ENCODE assay signal across 8 mouse cellular contexts in genomic region chr1:30874261-30875131, GRCm38 (mm10). TPM values are rescaled to one million over a fixed set of nuclear protein-coding genes. Genes with fewer than 3 reads are reported as not detected.
DNase-seq lines count a peak whose midpoint lies in the region; ATAC-seq and TF ChIP-seq lines count a peak whose summit lies in the region.

No protein-coding gene starts in this region.

- H3K9me3 ChIP-seq in heart, embryonic 13.5 days, result no peaks in the 10 kb centered on the region
- no peaks in the 10 kb centered on the region for H3K9me3 ChIP-seq in G1E (replicated peaks)
- H3K9me3 ChIP-seq in heart, postnatal 0 days (replicated peaks; ENCODE audit: control insufficient read depth, low read length), result no peaks in the 10 kb centered on the region
- no peaks in the 10 kb centered on the region for H3K9me3 ChIP-seq in midbrain, embryonic 13.5 days

- no peak for TF ChIP-seq CTCF in G1E (IDR thresholded peaks at IDR 0.05; ENCODE audit: low read depth, low read length)
- TF ChIP-seq CTCF in heart, postnatal 0 days (IDR thresholded peaks at IDR 0.05; ENCODE audit: low read depth), result no peak

- peak overlapping the region; percentile 79 for H3K4me2 ChIP-seq in heart, embryonic 13.5 days
- peak overlapping the region; percentile 73 for H3K4me2 ChIP-seq in heart, postnatal 0 days (ENCODE audit: low read depth, low read length)
- peak overlapping the region; percentile 63 for H3K4me2 ChIP-seq in midbrain, embryonic 13.5 days (replicated peaks)

- no peak for DNase-seq in heart, adult 9 months (ENCODE audit: low spot score in 2 of 2)
- no peak for DNase-seq in G1E (ENCODE audit: low spot score)
- no peak for DNase-seq in heart, postnatal 0 days (ENCODE audit: low spot score)
- DNase-seq in left cerebral cortex, adult 18-20 months (ENCODE audit: low spot score in 2 of 2), result no peak
- DNase-seq in cerebellum, adult 9-10 months, result no peak
- no peak for DNase-seq in adrenal gland, adult 18-20 months (ENCODE audit: low spot score in 2 of 2)

- peak overlapping the region; percentile 90 for H3K4me3 ChIP-seq in heart, embryonic 13.5 days
- peak overlapping the region; percentile 89 for H3K4me3 ChIP-seq in G1E (ENCODE audit: low read depth, low read length)
- H3K4me3 ChIP-seq in heart, postnatal 0 days (ENCODE audit: low read depth, low read length), result peak overlapping the region; percentile 81
- H3K4me3 ChIP-seq in midbrain, embryonic 13.5 days (replicated peaks), result peak overlapping the region; percentile 84

- ATAC-seq in heart, embryonic 13.5 days (ENCODE audit: extremely low read depth, insufficient number of reproducible peaks, low FRiP score, low TSS enrichment), result no peak
- ATAC-seq in G1E (ENCODE audit: extremely low read depth, insufficient number of reproducible peaks, low FRiP score, poor library complexity, severe bottlenecking), result no peak
- no peak; the same call in 1 of the 2 replicates for ATAC-seq in heart, postnatal 0 days (ENCODE audit: insufficient read depth, low read depth)
- ATAC-seq in midbrain, embryonic 13.5 days, result no peak

- H3K4me1 ChIP-seq in heart, embryonic 13.5 days, result peaks cover 28% of the 10 kb centered on the region
- peaks cover 25% of the 10 kb centered on the region for H3K4me1 ChIP-seq in G1E (ENCODE audit: insufficient read depth, low read depth, low read length)
- peaks cover 6% of the 10 kb centered on the region for H3K4me1 ChIP-seq in heart, postnatal 0 days (ENCODE audit: control insufficient read depth, insufficient read depth)
- peaks cover 29% of the 10 kb centered on the region for H3K4me1 ChIP-seq in midbrain, embryonic 13.5 days (replicated peaks)

- H3K27ac ChIP-seq in heart, embryonic 13.5 days (replicated peaks), result peak overlapping the region; percentile 99
- H3K27ac ChIP-seq in heart, postnatal 0 days (ENCODE audit: low read depth), result peak overlapping the region; percentile 98
- peak overlapping the region; percentile 99 for H3K27ac ChIP-seq in midbrain, embryonic 13.5 days

- H3K9ac ChIP-seq in heart, embryonic 13.5 days, result peak overlapping the region; percentile 97
- peak overlapping the region; percentile 86; the same call in 1 of the 2 replicates for H3K9ac ChIP-seq in heart, postnatal 0 days (replicated peaks; ENCODE audit: low read depth, low read length)
- peak overlapping the region; percentile 93 for H3K9ac ChIP-seq in midbrain, embryonic 13.5 days (replicated peaks)

- H3K36me3 ChIP-seq in heart, embryonic 13.5 days, result no peaks in the 10 kb centered on the region
- H3K36me3 ChIP-seq in G1E (replicated peaks), result peaks cover 5% of the 10 kb centered on the region
- no peaks in the 10 kb centered on the region for H3K36me3 ChIP-seq in heart, postnatal 0 days (replicated peaks; ENCODE audit: control insufficient read depth, insufficient read depth, low read length)
- H3K36me3 ChIP-seq in midbrain, embryonic 13.5 days, result no peaks in the 10 kb centered on the region

- WGBS in heart, embryonic 13.5 days, result 53% methylated on average over 15 of the region's 15 CpGs
- WGBS in heart, postnatal 0 days, result 47% methylated on average over 15 of the region's 15 CpGs
- 59% methylated on average over 15 of the region's 15 CpGs for WGBS in midbrain, embryonic 13.5 days

- no peaks in the 10 kb centered on the region for H3K27me3 ChIP-seq in heart, embryonic 13.5 days (replicated peaks)
- no peaks in the 10 kb centered on the region for H3K27me3 ChIP-seq in G1E (ENCODE audit: insufficient read depth, low read length)
- no peaks in the 10 kb centered on the region for H3K27me3 ChIP-seq in heart, postnatal 0 days (ENCODE audit: control insufficient read depth, insufficient read depth, low read length)
- no peaks in the 10 kb centered on the region for H3K27me3 ChIP-seq in midbrain, embryonic 13.5 days

- no peak for TF ChIP-seq EP300 in heart, postnatal 0 days (IDR thresholded peaks at IDR 0.05; ENCODE audit: low read depth)

RNA-seq across cellular contexts. Expression of gene Phf3, which starts 0.8 kb away (rescaled TPM):
- polyA plus RNA-seq in heart, embryonic 13.5 days (2015; fragmentation: Nextera tagmentation; extraction: Ambion mirVana), result 22.8 and 26.1 TPM in 2 replicates
- total RNA-seq in G1E (2014; fragmentation: Nextera tagmentation) (246 and 279 TPM in 2 replicates), G1E (2017) (174 and 253 TPM in 2 replicates)
- 59.5 and 66.4 TPM in 2 replicates for polyA plus RNA-seq in G1E (2012)
- 30.6 and 37.8 TPM in 2 replicates for total RNA-seq in heart, postnatal 0 days (2014; rRNA removed; ENCODE audit: low replicate concordance)
- 17.7 and 18.3 TPM in 2 replicates for polyA plus RNA-seq in heart, postnatal 0 days (2015; fragmentation: Nextera tagmentation; extraction: Ambion mirVana)
- 38.4 and 54.3 TPM in 2 replicates for polyA plus RNA-seq in midbrain, embryonic 13.5 days (2015; fragmentation: Nextera tagmentation; extraction: Ambion mirVana)
- 10 to 100 TPM; 91.9 to 94.4 TPM for total RNA-seq in left cerebral cortex, adult 18-20 months (2021)
- total RNA-seq in adrenal gland, adult 18-20 months (2021), result 10 to 100 TPM; 65.2 to 86.3 TPM
